Comparison of ENCODE assay signal across 8 mouse cellular contexts in the genomic region with DNA sequence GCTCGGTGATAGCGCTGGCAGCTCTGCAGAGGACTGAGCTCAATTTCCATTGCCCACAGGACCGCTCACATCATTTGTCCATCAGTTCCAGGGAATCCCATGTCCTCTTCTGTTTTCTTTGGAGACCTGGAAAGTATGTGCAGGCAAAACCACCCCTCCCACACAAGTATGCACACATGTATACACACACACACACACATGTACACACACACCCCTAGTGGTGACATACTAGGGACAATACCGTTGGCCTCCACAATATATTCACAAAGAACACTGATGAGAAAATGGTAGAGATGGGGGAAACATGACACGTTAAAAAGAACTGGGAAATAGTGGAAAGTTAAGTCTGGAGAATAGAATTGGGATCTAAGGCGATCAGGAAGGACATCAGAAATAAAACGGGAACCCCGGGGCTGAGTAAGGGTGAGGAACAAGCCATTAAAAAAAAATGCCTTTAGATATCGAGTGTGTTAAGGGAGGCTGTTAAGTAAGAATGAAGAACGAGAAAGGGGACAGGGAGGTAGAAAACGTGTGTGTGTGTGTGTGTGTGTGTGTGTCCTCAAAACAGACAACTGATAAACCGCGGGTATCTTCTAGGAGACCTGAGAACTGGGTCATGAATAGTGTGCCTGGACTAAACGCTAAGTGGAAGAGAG. TPM values are rescaled to one million over a fixed set of nuclear protein-coding genes. Genes with fewer than 3 reads are reported as not detected.
DNase-seq lines count a peak whose midpoint lies in the region; TF ChIP-seq lines count a peak whose summit lies in the region.

No protein-coding gene starts in this region.

- TF ChIP-seq CTCF in gastrocnemius, adult 2 months (IDR thresholded peaks at IDR 0.05): peak; percentile 7; the same call in 1 of the 2 replicates
- TF ChIP-seq CTCF in testis, adult 2 months (IDR thresholded peaks at IDR 0.05; ENCODE audit: control insufficient read depth, insufficient read depth, insufficient replicate concordance, low read depth, low read length): no peak

- H3K27me3 ChIP-seq in testis, adult 2 months (ENCODE audit: control insufficient read depth, insufficient read depth, low read length): no peaks in the 10 kb centered on the region; the same call in 1 of the 2 replicates

- no peak for TF ChIP-seq POLR2A in testis, adult 2 months (IDR thresholded peaks at IDR 0.05; ENCODE audit: control insufficient read depth, low read depth, low read length)

- H3K4me3 ChIP-seq in gastrocnemius, adult 2 months: peak overlapping the region; percentile 80
- H3K4me3 ChIP-seq in testis, adult 2 months (ENCODE audit: control insufficient read depth, low read depth, low read length): no peak overlapping the region

- intact Hi-C loops in gastrocnemius, adult 2 months (cut with DNase I): loop anchor here (2.0 kb wide), 2 partner anchors 33 to 37 kb away; a partner anchor contains a TSS

- H3K27ac ChIP-seq in gastrocnemius, adult 2 months: peak overlapping the region; percentile 98
- H3K27ac ChIP-seq in testis, adult 2 months (ENCODE audit: control insufficient read depth, insufficient read depth, low read depth, low read length): peak overlapping the region; percentile 10

- peaks cover 19% of the 10 kb centered on the region for H3K4me1 ChIP-seq in testis, adult 2 months (ENCODE audit: control insufficient read depth, insufficient read depth, low read length)

- DNase-seq in gastrocnemius, adult 2 months: no peak
- no peak for DNase-seq in gastrocnemius, adult 18-20 months (ENCODE audit: low spot score)
- DNase-seq in testis, postnatal 10 days (ENCODE audit: low spot score): no peak
- DNase-seq in lung, postnatal 10 days: peak; percentile 24
- DNase-seq in right cerebral cortex, postnatal 25 days: no peak
- no peak for DNase-seq in right cerebral cortex, postnatal 14 days
- no peak for DNase-seq in layer of hippocampus, adult 8-10 months (ENCODE audit: low spot score in 2 of 2)

- no peaks in the 10 kb centered on the region for H3K36me3 ChIP-seq in testis, adult 2 months (ENCODE audit: control insufficient read depth, insufficient read depth, low read length)

RNA-seq across cellular contexts. Expression of a gene that starts 1.3 kb away (rescaled TPM):
- total RNA-seq in gastrocnemius, adult 2 months (2021): 10 to 100 TPM; 88.0 to 97.7 TPM
- 100 to 1,000 TPM in 1 of 2 experiments, 10 to 100 TPM in 1; 94.9 to 120 TPM for total RNA-seq in gastrocnemius, adult 18-20 months (2021)
- 48.8 and 56.3 TPM in 2 replicates for polyA plus RNA-seq in testis, adult 2 months (2012; rRNA removed)
- 100 to 1,000 TPM; 228 to 259 (median 247) TPM for total RNA-seq in layer of hippocampus, adult 8-10 months (2022)

RNA-seq across cellular contexts. Expression of a gene that starts 33.1 kb away (rescaled TPM):
- 1 to 10 TPM in 1 of 2 experiments, under 1 TPM in 1; 0.84 to 1.1 TPM for total RNA-seq in gastrocnemius, adult 2 months (2021)
- 1 to 10 TPM; 1.4 to 1.9 TPM for total RNA-seq in gastrocnemius, adult 18-20 months (2021)
- 3.6 and 5.7 TPM in 2 replicates for polyA plus RNA-seq in testis, adult 2 months (2012; rRNA removed)
- total RNA-seq in layer of hippocampus, adult 8-10 months (2022): 10 to 100 TPM; 12.2 to 18.4 (median 16.2) TPM

RNA-seq across cellular contexts. Expression of a gene that starts 36.9 kb away (rescaled TPM):
- total RNA-seq in gastrocnemius, adult 2 months (2021): 1 to 10 TPM; 5.2 to 5.3 TPM
- 1 to 10 TPM; 5.7 to 6.9 TPM for total RNA-seq in gastrocnemius, adult 18-20 months (2021)
- 13.0 and 16.6 TPM in 2 replicates for polyA plus RNA-seq in testis, adult 2 months (2012; rRNA removed)
- total RNA-seq in layer of hippocampus, adult 8-10 months (2022): 1 to 10 TPM; 2.1 to 4.8 (median 3.0) TPM

RNA-seq across cellular contexts. Expression of a gene that starts 58.0 kb away (rescaled TPM):
- total RNA-seq in gastrocnemius, adult 2 months (2021): under 1 TPM; 0.03 to 0.11 TPM
- total RNA-seq in gastrocnemius, adult 18-20 months (2021): under 1 TPM; 0.09 to 0.11 TPM
- polyA plus RNA-seq in testis, adult 2 months (2012; rRNA removed): 2.0 and 2.1 TPM in 2 replicates
- total RNA-seq in layer of hippocampus, adult 8-10 months (2022): 10 to 100 TPM; 35.3 to 43.5 (median 40.3) TPM

Comparison
In these comparisons a context has a peak if more than half of its experiments do, and no peak if none do; other contexts are left out.
1. RNA of a gene that starts 33.1 kb away (total RNA-seq): 12.2 to 18.4 TPM in layer of hippocampus, adult 8-10 months; 1.4 to 1.9 TPM in gastrocnemius, adult 18-20 months and 0.84 to 1.1 TPM in gastrocnemius, adult 2 months; every median in the first group is over 4 times any median in the second.